Mouse (Mus musculus) erythroblast, embryonic 14.5 days (primary cell): ENCODE data around the gene Osbpl6.

Experiments used
- GATA1 ChIP-seq: IDR thresholded peaks from 2 replicates; pipeline ENCODE4 v1.6.1; 2012; ENCODE audit warnings: low read length, inconsistent platforms, mixed read lengths
- TAL1 ChIP-seq: IDR thresholded peaks from 3 replicates; pipeline ENCODE4 v1.6.1; 2012; ENCODE audit warnings: low read length, inconsistent platforms, mixed read lengths

DNA sequence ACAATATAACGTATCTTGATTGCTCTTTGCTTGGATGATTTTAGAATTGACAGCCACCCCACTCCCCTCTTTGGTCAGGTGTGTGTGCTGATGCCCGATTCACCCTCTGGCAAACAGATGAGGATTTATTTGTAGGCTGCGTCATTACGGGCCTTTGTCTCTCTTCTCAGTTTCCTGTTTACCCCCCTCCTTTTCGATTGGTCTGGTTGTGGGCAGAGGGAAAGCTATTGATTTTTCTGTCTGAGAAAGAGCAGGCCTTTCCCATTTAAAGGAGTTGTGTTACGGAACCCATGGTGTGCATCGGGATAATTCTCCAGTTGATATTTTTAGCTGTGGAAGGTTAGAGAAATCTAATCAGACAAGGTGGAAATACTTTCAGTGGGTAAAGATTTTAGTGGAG lies 85.9 kb downstream of the Osbpl6 start:
- TF ChIP-seq TAL1 (no peak), GATA1 (no peak)
